Mouse (Mus musculus) A20 (cell line): Measurements from ENCODE around the gene Zfp273.
"Not testable (repeated sequence)": the region's sequence is repeated elsewhere in the genome, so short reads cannot be mapped to it uniquely, and the experiment has no call there.

Source experiments
- DNase-seq: peaks from one replicate; pipeline ENCODE4 v3.0.0-alpha.2; 2011; ENCODE audit warnings: low read depth, low spot score

Gene Zfp273

GRCm38 (mm10) chr13:67813710-67814660 is at the start of gene Zfp273:
Gene Zfp273, plus strand, starts transcription at chr13:67813740.
- DNase-seq = peak; percentile 88

GRCm38 (mm10) chr13:67779265-67780221 is 34.0 kb upstream of the Zfp273 start, which contains the start of gene Zfp493:
Gene Zfp493, plus strand, starts transcription at chr13:67779693.
- peak; percentile 83 for DNase-seq

- no peak for DNase-seq
Measured at GRCm38 (mm10) chr13:67791921-67792455, 21.6 kb upstream of the Zfp273 start.

GRCm38 (mm10) chr13:67798618-67799017 is 14.9 kb upstream of the Zfp273 start:
- DNase-seq = no peak

- not testable (repeated sequence) for DNase-seq
Measured at GRCm38 (mm10) chr13:67799151-67799550, 14.4 kb upstream of the Zfp273 start.

GRCm38 (mm10) chr13:67811651-67812210 is 1.8 kb upstream of the Zfp273 start:
- no peak for DNase-seq

GRCm38 (mm10) chr13:67812961-67813709 is 405 bp upstream of the Zfp273 start:
- no peak for DNase-seq

GRCm38 (mm10) chr13:67818636-67819035 is 5.1 kb downstream of the Zfp273 start:
- DNase-seq = no peak

GRCm38 (mm10) chr13:67830911-67831336 is 17.4 kb downstream of the Zfp273 start, which contains the start of gene Gm10037:
Gene Gm10037, plus strand, starts transcription at chr13:67831106.
- DNase-seq = no peak

- not testable (repeated sequence) for DNase-seq
Measured at GRCm38 (mm10) chr13:67833137-67833536, 19.6 kb downstream of the Zfp273 start.

GRCm38 (mm10) chr13:67843775-67844118 is 30.2 kb downstream of the Zfp273 start:
- no peak for DNase-seq

GRCm38 (mm10) chr13:67844119-67844852 is 30.7 kb downstream of the Zfp273 start:
- DNase-seq = peak; percentile 78

GRCm38 (mm10) chr13:67844853-67845194 is 31.3 kb downstream of the Zfp273 start:
- DNase-seq = peak; percentile 6

- DNase-seq = no peak
Measured at GRCm38 (mm10) chr13:67850361-67850760, 36.8 kb downstream of the Zfp273 start.

- no peak for DNase-seq
Measured at GRCm38 (mm10) chr13:67853130-67853529, 39.6 kb downstream of the Zfp273 start.

GRCm38 (mm10) chr13:67853983-67854382 is 40.4 kb downstream of the Zfp273 start:
- DNase-seq = no peak

- DNase-seq = no peak
Measured at GRCm38 (mm10) chr13:67857317-67857716, 43.8 kb downstream of the Zfp273 start.

GRCm38 (mm10) chr13:67862508-67862907 is 49.0 kb downstream of the Zfp273 start:
- DNase-seq = no peak

- DNase-seq = no peak
Measured at GRCm38 (mm10) chr13:67863026-67863425, 49.5 kb downstream of the Zfp273 start, which contains the start of gene BC048507. Gene BC048507, plus strand, starts transcription at chr13:67863326.
